Mouse (Mus musculus): ENCODE measurements around the gene Spire2.

GRCm38 (mm10) chr8:123342253-123342652 lies 9.7 kb downstream of the Spire2 start:
- no peak for TF ChIP-seq POLR2A (IDR thresholded peaks at IDR 0.05; ENCODE audit: low read depth, low read length)
- TF ChIP-seq CTCF (IDR thresholded peaks at IDR 0.05; ENCODE audit: extremely low read depth, insufficient read length, insufficient replicate concordance, low read depth, low read length): no peak
